Mouse (Mus musculus) MEL (cell line): ENCODE results near the gene Tmem108. TPM values are rescaled to one million over a fixed set of nuclear protein-coding genes. Genes with fewer than 3 reads are reported as not detected.

Source experiments
- DNase-seq: peaks from one replicate; pipeline ENCODE4 v3.0.0; 2011; ENCODE audit warnings: low read depth, low spot score
- H3K27ac ChIP-seq: 2 replicates; pipeline ENCODE4 v1.5.1; 2012; ENCODE audit warnings: low read depth, mild to moderate bottlenecking, control low read depth, low read length, moderate library complexity; ENCODE audit not compliant: control insufficient read depth
- H3K27me3 ChIP-seq, 2 experiments: fragments of 150-350 bp in 1 of 2; sonication (generic) in 1 of 2; 2 replicates each; pipeline ENCODE4 v1.6.1; 2012; ENCODE audit warnings: low read length in 2 of 2, mild to moderate bottlenecking in 2 of 2, improper control_type of control experiment in 1 of 2, moderate library complexity in 1 of 2; ENCODE audit not compliant: insufficient read depth in 2 of 2, control insufficient read depth in 1 of 2
- H3K36me3 ChIP-seq, 2 experiments: 2 replicates each; pipeline ENCODE4 v1.6.1; 2012 to 2014; ENCODE audit warnings: low read length in 2 of 2, improper control_type of control experiment in 1 of 2, inconsistent platforms in 1 of 2, mild to moderate bottlenecking in 1 of 2; ENCODE audit not compliant: insufficient read depth in 2 of 2, control insufficient read depth in 1 of 2
- H3K4me1 ChIP-seq, 2 experiments: fragments of 150-350 bp in 1 of 2; sonication (generic) in 1 of 2; 2 replicates each; pipeline ENCODE4 v1.6.1; 2012; ENCODE audit warnings: low read length in 2 of 2, improper control_type of control experiment in 1 of 2, mild to moderate bottlenecking in 1 of 2; ENCODE audit not compliant: insufficient read depth in 2 of 2, control insufficient read depth in 1 of 2
- H3K4me3 ChIP-seq, 2 experiments: fragments of 150-350 bp in 1 of 2; sonication (generic) in 1 of 2; 2 replicates each; pipeline ENCODE4 v1.5.1; 2012; ENCODE audit warnings: low read depth in 2 of 2, low read length in 2 of 2, mild to moderate bottlenecking in 2 of 2, moderate library complexity in 2 of 2, control low read depth in 1 of 2, improper control_type of control experiment in 1 of 2; ENCODE audit not compliant: control insufficient read depth in 1 of 2, insufficient read depth in 1 of 2
- H3K79me2 ChIP-seq: 2 replicates; pipeline ENCODE4 v1.6.1; 2012; ENCODE audit warnings: mild to moderate bottlenecking, low read length, moderate library complexity; ENCODE audit not compliant: control insufficient read depth, poor library complexity, insufficient read depth
- H3K9ac ChIP-seq: 2 replicates; pipeline ENCODE4 v1.6.1; 2012; ENCODE audit warnings: low read depth, mild to moderate bottlenecking, control low read depth, low read length, moderate library complexity; ENCODE audit not compliant: control insufficient read depth, poor library complexity, severe bottlenecking
- H3K9me3 ChIP-seq: fragments of 150-350 bp; sonication (generic); replicated peaks from 2 replicates; pipeline ENCODE4 v1.6.1; 2012; ENCODE audit warnings: mild to moderate bottlenecking, low read length, improper control_type of control experiment, moderate library complexity; ENCODE audit not compliant: insufficient read depth
- CHD1 ChIP-seq: IDR thresholded peaks from 2 replicates; pipeline ENCODE4 v1.6.1; 2012; ENCODE audit warnings: low read depth, mild to moderate bottlenecking, inconsistent platforms, low read length, improper control_type of control experiment
- CTCF ChIP-seq, 3 experiments: IDR thresholded peaks in 2 of 3; conservative IDR thresholded peaks in 1 of 3; 2 replicates each; pipeline ENCODE4 v1.5.1; 2011 to 2012; ENCODE audit warnings: low read length in 3 of 3, low read depth in 2 of 3, mild to moderate bottlenecking in 2 of 3, improper control_type of control experiment in 1 of 3, inconsistent platforms in 1 of 3, mixed read lengths in 1 of 3, moderate library complexity in 1 of 3; ENCODE audit not compliant: control insufficient read depth in 1 of 3, insufficient read depth in 1 of 3, poor library complexity in 1 of 3, severe bottlenecking in 1 of 3
- E2F4 ChIP-seq: IDR thresholded peaks from 2 replicates; pipeline ENCODE4 v1.6.1; 2011; ENCODE audit warnings: low read depth, low read length, improper control_type of control experiment, borderline replicate concordance
- ELF1 ChIP-seq: IDR thresholded peaks from 2 replicates; pipeline ENCODE4 v1.6.1; 2014; ENCODE audit warnings: low read depth, mild to moderate bottlenecking, inconsistent platforms, low read length, improper control_type of control experiment, moderate library complexity
- GATA1 ChIP-seq: IDR thresholded peaks from 2 replicates; pipeline ENCODE4 v1.6.1; 2011; ENCODE audit warnings: low read depth, low read length, improper control_type of control experiment
- HCFC1 ChIP-seq: IDR thresholded peaks from 2 replicates; pipeline ENCODE4 v1.6.1; 2012; ENCODE audit warnings: low read depth, mild to moderate bottlenecking, inconsistent platforms, low read length, improper control_type of control experiment, moderate library complexity
- JUND ChIP-seq: IDR thresholded peaks from 2 replicates; pipeline ENCODE4 v1.6.1; 2011; ENCODE audit warnings: low read depth, mild to moderate bottlenecking, improper control_type of control experiment, low read length
- MAFK ChIP-seq: IDR thresholded peaks from 2 replicates; pipeline ENCODE4 v1.6.1; 2011; ENCODE audit warnings: low read depth, mild to moderate bottlenecking, low read length, improper control_type of control experiment, borderline replicate concordance
- MAZ ChIP-seq: IDR thresholded peaks from 2 replicates; pipeline ENCODE4 v1.6.1; 2012; ENCODE audit warnings: low read depth, mild to moderate bottlenecking, inconsistent platforms, low read length, improper control_type of control experiment
- MXI1 ChIP-seq: IDR thresholded peaks from 2 replicates; pipeline ENCODE4 v1.6.1; 2011; ENCODE audit warnings: mild to moderate bottlenecking, low read depth, low read length, improper control_type of control experiment
- POLR2AphosphoS2 ChIP-seq: IDR thresholded peaks from 2 replicates; pipeline ENCODE4 v1.6.1; 2011; ENCODE audit warnings: low read length, improper control_type of control experiment
- POLR2AphosphoS5 ChIP-seq: IDR thresholded peaks from 2 replicates; pipeline ENCODE4 v1.6.1; 2012; ENCODE audit warnings: low read depth, borderline replicate concordance, mild to moderate bottlenecking, inconsistent platforms, low read length, moderate library complexity, mixed read lengths
- RAD21 ChIP-seq: IDR thresholded peaks from 2 replicates; pipeline ENCODE4 v1.6.1; 2011; ENCODE audit warnings: mild to moderate bottlenecking, low read depth, low read length, improper control_type of control experiment
- SIN3A ChIP-seq: IDR thresholded peaks from 2 replicates; pipeline ENCODE4 v1.6.1; 2012; ENCODE audit warnings: low read length, improper control_type of control experiment, inconsistent platforms
- SMC3 ChIP-seq: IDR thresholded peaks from 2 replicates; pipeline ENCODE4 v1.6.1; 2011; ENCODE audit warnings: low read depth, low read length, improper control_type of control experiment
- TBP ChIP-seq: IDR thresholded peaks from 2 replicates; pipeline ENCODE4 v1.8.0; 2011; ENCODE audit warnings: low read depth, low read length, improper control_type of control experiment
- UBTF ChIP-seq: IDR thresholded peaks from 2 replicates; pipeline ENCODE4 v1.6.1; 2012; ENCODE audit warnings: low read depth, mild to moderate bottlenecking, inconsistent platforms, low read length, improper control_type of control experiment, moderate library complexity, borderline replicate concordance; ENCODE audit not compliant: insufficient read depth
- USF2 ChIP-seq, 2 experiments: IDR thresholded peaks; 2 replicates each; pipeline ENCODE4 v1.6.1; 2011 to 2012; ENCODE audit warnings: improper control_type of control experiment in 2 of 2, low read length in 2 of 2, borderline replicate concordance in 1 of 2, inconsistent platforms in 1 of 2, low read depth in 1 of 2, mild to moderate bottlenecking in 1 of 2; ENCODE audit not compliant: insufficient read depth in 1 of 2
- polyA plus RNA-seq, 2 experiments: library from polyadenylated mRNA; stranded (reverse) in 1 of 2; unstranded in 1 of 2; fragments of >175 nt in 1 of 2; fragments of >200 nt in 1 of 2; gene quantifications; 2 replicates each; pipeline versions ENCODE4 v1.2.1 to v1.2.4; 2012; ENCODE audit warnings: low replicate concordance in 2 of 2, low read depth in 1 of 2; ENCODE audit not compliant: insufficient read length in 2 of 2, insufficient read depth in 1 of 2, missing spikeins in 1 of 2
- total RNA-seq: library from RNA; depleted of rRNA; stranded (reverse); fragments of 300-350 nt; gene quantifications from 2 replicates; pipeline ENCODE4 v1.2.3, GENCODE M21; 2012

The Tmem108 gene
- total and polyA plus RNA-seq, 3 experiments: not detected

DNA sequence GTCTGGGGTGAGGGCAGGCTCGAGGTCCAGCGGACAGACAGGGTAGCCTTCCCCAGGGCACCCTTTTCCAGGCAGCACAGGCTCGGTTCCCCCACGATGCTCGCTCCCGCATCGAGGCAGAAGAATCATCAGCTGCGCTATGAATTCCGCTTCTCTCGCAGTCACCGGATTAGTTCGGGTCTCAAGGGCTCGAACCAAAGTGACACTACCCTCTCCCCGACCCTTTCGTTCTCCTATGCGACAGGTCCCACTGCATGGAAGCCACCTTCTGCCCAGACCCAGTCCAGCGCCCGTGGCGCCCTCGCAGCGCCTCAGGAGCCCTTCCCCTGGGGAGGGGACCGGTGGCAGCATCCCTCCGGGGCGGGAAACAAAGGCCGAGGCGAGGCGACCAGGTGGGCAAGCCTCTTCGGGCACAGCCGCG lies 476 bp downstream of the Tmem108 start:
- H3K9ac ChIP-seq: no peak overlapping the region

DNA sequence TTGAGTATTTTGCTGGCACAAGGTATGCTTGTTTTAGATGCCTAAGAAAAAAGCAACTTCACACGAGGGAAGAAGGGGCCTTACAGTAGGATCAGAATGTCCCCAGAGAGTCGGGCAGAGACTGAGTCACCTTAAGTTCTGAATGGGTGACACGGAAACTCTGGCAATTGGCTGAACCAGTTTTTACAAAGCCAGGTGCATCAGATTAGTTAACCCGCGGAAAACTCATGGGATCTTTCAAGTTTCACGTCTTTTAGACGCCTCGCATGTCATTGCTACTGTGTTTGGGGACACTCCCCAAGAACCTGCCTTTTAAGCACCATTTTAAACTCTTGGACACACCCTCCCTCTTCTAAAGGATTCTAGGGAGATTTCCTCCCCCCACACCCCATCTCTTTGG lies 1.3 kb downstream of the Tmem108 start:
- Histone ChIP-seq H3K27me3 (no peaks in the 10 kb centered on the region), H3K4me3 (no peak overlapping the region), H3K9ac (no peak overlapping the region), H3K9me3 (no peaks in the 10 kb centered on the region), H3K36me3 (no peaks in the 10 kb centered on the region), H3K27ac (no peak overlapping the region), H3K4me1 (no peaks in the 10 kb centered on the region), H3K79me2 (no peaks in the 10 kb centered on the region)
- DNase-seq: no peak
- TF ChIP-seq POLR2AphosphoS5 (no peak), RAD21 (no peak), POLR2AphosphoS2 (no peak), ELF1 (no peak), USF2 (IDR thresholded peaks at IDR 0.05; ENCODE audit: borderline replicate concordance in 1 of 2, insufficient read depth in 1 of 2, low read depth in 1 of 2, low read length in 2 of 2) (no peak), UBTF (no peak), SIN3A (no peak), CTCF (IDR thresholded peaks at IDR 0.05 in 2 of 3, conservative IDR thresholded peaks at IDR 0.05 in 1 of 3; ENCODE audit: control insufficient read depth in 1 of 3, insufficient read depth in 1 of 3, low read depth in 2 of 3, low read length in 3 of 3, poor library complexity in 1 of 3, severe bottlenecking in 1 of 3) (no peak), HCFC1 (no peak), TBP (no peak), JUND (no peak), E2F4 (no peak), MAFK (no peak), SMC3 (no peak)

More for the DNA sequence above, 476 bp downstream of the Tmem108 start:
- Histone ChIP-seq H3K4me3 (no peak overlapping the region), H3K4me1 (no peaks in the 10 kb centered on the region), H3K27me3 (no peaks in the 10 kb centered on the region), H3K9me3 (no peaks in the 10 kb centered on the region), H3K79me2 (no peaks in the 10 kb centered on the region), H3K36me3 (no peaks in the 10 kb centered on the region)
- no peak for DNase-seq
- TF ChIP-seq USF2 (IDR thresholded peaks at IDR 0.05; ENCODE audit: borderline replicate concordance in 1 of 2, insufficient read depth in 1 of 2, low read depth in 1 of 2, low read length in 2 of 2): no peak
- TF ChIP-seq GATA1: no peak
- TF ChIP-seq MXI1: no peak
- TF ChIP-seq MAZ: no peak
- no peak for TF ChIP-seq CHD1
- TF ChIP-seq, all 39 proteins: peak for 0
- no peak overlapping the region for H3K27ac ChIP-seq
